Mouse (Mus musculus): ENCODE measurements around the gene Cntn5. TPM values are rescaled to one million over a fixed set of nuclear protein-coding genes. Genes with fewer than 3 reads are reported as not detected.

Cntn5 gene
- polyA plus RNA-seq, 1 experiment from 2014 or later: not detected

DNA sequence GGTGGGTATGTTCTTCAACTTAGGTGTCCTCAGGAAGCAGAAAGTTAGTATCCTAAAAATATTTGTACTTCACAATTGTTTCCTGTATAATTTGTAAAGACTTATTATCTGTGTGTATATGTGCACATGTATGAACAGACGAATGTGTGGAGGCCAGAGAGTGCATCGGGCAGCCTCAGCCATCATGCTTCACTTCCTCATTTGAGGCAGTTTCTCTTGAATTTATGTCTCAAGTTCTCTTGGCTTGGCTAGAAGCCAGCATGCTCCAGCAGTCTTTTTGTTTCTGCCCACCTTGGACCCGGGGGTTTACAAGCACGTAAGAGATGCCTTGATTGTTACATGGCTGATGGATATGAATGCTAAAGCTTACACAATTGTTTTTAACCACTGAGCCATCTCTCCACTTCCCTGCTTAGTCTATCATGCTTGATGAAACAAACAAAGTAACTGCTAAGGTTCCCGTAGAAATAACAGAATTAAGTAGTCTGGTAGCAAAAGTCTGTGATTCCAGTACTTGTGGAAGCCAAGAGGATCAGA, 1222.2 kb downstream of the Cntn5 start:
- H3K4me2 ChIP-seq: no peak overlapping the region
- no peak overlapping the region for H3K9ac ChIP-seq
- no peaks in the 10 kb centered on the region for H3K9me3 ChIP-seq (replicated peaks)
- no peak overlapping the region for H3K4me3 ChIP-seq
- WGBS (ENCODE audit: insufficient replicate concordance): 49% methylated on average over 5 of the region's 5 CpGs
- H3K27ac ChIP-seq: no peak overlapping the region
- no peaks in the 10 kb centered on the region for H3K36me3 ChIP-seq
- no peaks in the 10 kb centered on the region for H3K27me3 ChIP-seq (replicated peaks)
- ATAC-seq: no peak
- H3K4me1 ChIP-seq: no peaks in the 10 kb centered on the region

GRCm38 (mm10) chr9:9676078-9676477, 1228.5 kb downstream of the Cntn5 start:
- 56% methylated on average over 4 of the region's 4 CpGs for WGBS (ENCODE audit: insufficient replicate concordance)
- no peaks in the 10 kb centered on the region for H3K27me3 ChIP-seq (replicated peaks)
- no peak overlapping the region for H3K4me3 ChIP-seq
- H3K9me3 ChIP-seq (replicated peaks): no peaks in the 10 kb centered on the region
- H3K27ac ChIP-seq: no peak overlapping the region
- no peaks in the 10 kb centered on the region for H3K4me1 ChIP-seq
- no peak overlapping the region for H3K9ac ChIP-seq
- no peak overlapping the region for H3K4me2 ChIP-seq
- H3K36me3 ChIP-seq: no peaks in the 10 kb centered on the region
- ATAC-seq: no peak

GRCm38 (mm10) chr9:9674531-9674930, 1230.0 kb downstream of the Cntn5 start:
- Histone ChIP-seq H3K27ac (no peak overlapping the region), H3K9me3 (replicated peaks) (no peaks in the 10 kb centered on the region), H3K4me2 (no peak overlapping the region), H3K36me3 (no peaks in the 10 kb centered on the region), H3K4me3 (no peak overlapping the region), H3K9ac (no peak overlapping the region), H3K27me3 (replicated peaks) (no peaks in the 10 kb centered on the region), H3K4me1 (no peaks in the 10 kb centered on the region)
- 59% methylated on average over 5 of the region's 5 CpGs for WGBS (ENCODE audit: insufficient replicate concordance)
- no peak for ATAC-seq

- 20% methylated on average over 13 of the region's 13 CpGs for WGBS (ENCODE audit: insufficient replicate concordance)
- no peak overlapping the region for H3K9ac ChIP-seq
- no peaks in the 10 kb centered on the region for H3K4me1 ChIP-seq
- H3K9me3 ChIP-seq (replicated peaks): no peaks in the 10 kb centered on the region
- no peak overlapping the region for H3K4me3 ChIP-seq
- H3K27me3 ChIP-seq (replicated peaks): no peaks in the 10 kb centered on the region
- no peak overlapping the region for H3K27ac ChIP-seq
- no peaks in the 10 kb centered on the region for H3K36me3 ChIP-seq
- no peak for ATAC-seq
- H3K4me2 ChIP-seq: no peak overlapping the region
Measured at GRCm38 (mm10) chr9:9673277-9674049, 1231.1 kb downstream of the Cntn5 start.

- no peak overlapping the region for H3K9ac ChIP-seq
- ATAC-seq: no peak
Measured at GRCm38 (mm10) chr9:9653463-9653862, 1251.1 kb downstream of the Cntn5 start.

GRCm38 (mm10) chr9:9647361-9647760, 1257.2 kb downstream of the Cntn5 start:
- H3K27ac ChIP-seq: no peak overlapping the region
- H3K9ac ChIP-seq: no peak overlapping the region
- H3K4me2 ChIP-seq: no peak overlapping the region
- H3K4me3 ChIP-seq: no peak overlapping the region
- no peaks in the 10 kb centered on the region for H3K4me1 ChIP-seq
- WGBS (ENCODE audit: insufficient replicate concordance): 53% methylated on average over 3 of the region's 3 CpGs
- ATAC-seq: no peak
- no peaks in the 10 kb centered on the region for H3K36me3 ChIP-seq
- no peaks in the 10 kb centered on the region for H3K27me3 ChIP-seq (replicated peaks)
- no peaks in the 10 kb centered on the region for H3K9me3 ChIP-seq (replicated peaks)

More at GRCm38 (mm10) chr9:9653463-9653862, 1251.1 kb downstream of the Cntn5 start:
- Histone ChIP-seq H3K27me3 (replicated peaks) (no peaks in the 10 kb centered on the region), H3K27ac (no peak overlapping the region), H3K4me3 (no peak overlapping the region), H3K4me2 (no peak overlapping the region), H3K9me3 (replicated peaks) (no peaks in the 10 kb centered on the region), H3K4me1 (no peaks in the 10 kb centered on the region), H3K36me3 (no peaks in the 10 kb centered on the region)
- WGBS (ENCODE audit: insufficient replicate concordance): 34% methylated on average over 3 of the region's 3 CpGs

DNA sequence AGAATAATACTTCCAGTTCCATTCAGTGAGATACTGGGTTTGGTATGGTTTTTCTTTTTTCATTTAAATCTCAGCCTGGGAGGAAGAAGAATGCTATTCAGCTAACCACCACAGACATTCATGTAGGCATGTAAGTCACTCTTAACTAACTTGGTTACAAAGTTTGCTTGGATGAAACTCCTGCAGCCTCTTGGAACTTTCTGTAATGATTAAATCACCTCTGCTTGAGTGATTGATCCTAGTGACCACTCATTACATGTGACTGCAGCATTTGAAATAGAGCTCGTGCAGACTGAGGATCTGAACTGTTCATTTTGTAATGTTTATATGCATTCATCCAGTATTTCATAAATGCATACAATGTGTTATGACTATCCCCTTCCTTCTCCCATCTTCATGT, 1258.3 kb downstream of the Cntn5 start:
- H3K4me2 ChIP-seq: no peak overlapping the region
- no peaks in the 10 kb centered on the region for H3K36me3 ChIP-seq
- no peaks in the 10 kb centered on the region for H3K27me3 ChIP-seq (replicated peaks)
- no peaks in the 10 kb centered on the region for H3K9me3 ChIP-seq (replicated peaks)
- WGBS (ENCODE audit: insufficient replicate concordance): 63% methylated on average over 1 of the region's 1 CpGs
- no peak overlapping the region for H3K27ac ChIP-seq
- no peak for ATAC-seq
- H3K4me1 ChIP-seq: no peaks in the 10 kb centered on the region
- no peak overlapping the region for H3K4me3 ChIP-seq
- no peak overlapping the region for H3K9ac ChIP-seq

Small RNA genes lying within 50 kb of the gene (microRNA-seq; reads per million reads assigned to microRNA genes)
- gene Gm24496 (not detected), gene Gm25086 (not detected), gene Gm26195 (not detected), gene Mir6237 (not detected)

Measured in liver, embryonic 12.5 days (tissue).